Mouse (Mus musculus) left cerebral cortex, postnatal 36 days (tissue): ENCODE measurements around the gene Hoxa10. TPM values are rescaled to one million over a fixed set of nuclear protein-coding genes. Genes with fewer than 3 reads are reported as not detected.

ENCODE experiments used
- microRNA-seq: library from miRNA; unstranded; fragments of <30 nt; microRNA quantifications from one replicate; pipeline ENCODE4 v1.2.0, GENCODE M21; 2022
- total RNA-seq, 2 experiments: library from RNA; stranded (reverse); gene quantifications; 2 replicates each; pipeline ENCODE4 v1.2.3; 2021

The Hoxa10 gene
- total RNA-seq, 2 experiments from 2014 or later, result not detected

Small RNA genes lying within 50 kb of the gene (microRNA-seq; reads per million reads assigned to microRNA genes)
- gene Mir196b, result 2.3 reads per million

Other genes starting within 250 kb of the Hoxa10 start
- gene Skap2, start 228.3 kb downstream of the Hoxa10 start, total RNA-seq, result 10 to 100 TPM in 1 of 2 experiments, 1 to 10 TPM in 1; 8.5 to 10.5 TPM
- not detected for gene Hoxa1, start 82.5 kb downstream of the Hoxa10 start, total RNA-seq
- not detected for gene Hoxa2, start 76.0 kb downstream of the Hoxa10 start, total RNA-seq
- not detected for gene 5730596B20Rik, start 63.4 kb downstream of the Hoxa10 start, total RNA-seq
- not detected for gene Hoxa4, start 49.1 kb downstream of the Hoxa10 start, total RNA-seq
- not detected for gene Hoxa5, start 36.3 kb downstream of the Hoxa10 start, total RNA-seq
- gene Hoxa6, start 32.1 kb downstream of the Hoxa10 start, total RNA-seq, result not detected
- gene Hoxa3, start 27.5 kb downstream of the Hoxa10 start, total RNA-seq, result not detected
- not detected for gene Gm28308, start 27.5 kb downstream of the Hoxa10 start, total RNA-seq
- not detected for gene Hoxa7, start 19.0 kb downstream of the Hoxa10 start, total RNA-seq
- gene Hoxa9, start 9.8 kb downstream of the Hoxa10 start, total RNA-seq, result not detected
- not detected for gene Hoxa11, start 5.0 kb upstream of the Hoxa10 start, total RNA-seq
- gene Hoxa13, start 20.0 kb upstream of the Hoxa10 start, total RNA-seq, result not detected
- not detected for gene Evx1, start 72.6 kb upstream of the Hoxa10 start, total RNA-seq